Mouse (Mus musculus) midbrain, embryonic 15.5 days (tissue): ENCODE measurements around the gene Cbx7. TPM values are rescaled to one million over a fixed set of nuclear protein-coding genes. Genes with fewer than 3 reads are reported as not detected.
"Not testable (repeated sequence)": the region's sequence is repeated elsewhere in the genome, so short reads cannot be mapped to it uniquely, and the experiment has no call there.

Experiments used
- ATAC-seq: fragments of 200-750 bp; cut with Nextera tagmentation; replicated peaks from 2 replicates; pipeline ENCODE4 v1.8.0; 2017; ENCODE audit warnings: moderate TSS enrichment
- H3K27ac ChIP-seq: fragments of 300-500 bp; sonication (generic); 2 replicates; pipeline ENCODE4 v1.5.1; 2015; ENCODE audit warnings: mild to moderate bottlenecking, inconsistent platforms
- H3K27me3 ChIP-seq: fragments of 300-500 bp; sonication (generic); replicated peaks from 2 replicates; pipeline ENCODE4 v1.6.1; 2015; ENCODE audit warnings: inconsistent platforms
- H3K36me3 ChIP-seq: fragments of 300-500 bp; sonication (generic); replicated peaks from 2 replicates; pipeline ENCODE4 v1.6.1; 2015; ENCODE audit warnings: inconsistent platforms
- H3K4me1 ChIP-seq: fragments of 300-500 bp; sonication (generic); 2 replicates; pipeline ENCODE4 v1.6.1; 2015; ENCODE audit warnings: inconsistent platforms
- H3K4me2 ChIP-seq: fragments of 300-500 bp; sonication (generic); 2 replicates; pipeline ENCODE4 v1.6.1; 2015; ENCODE audit warnings: inconsistent platforms, mild to moderate bottlenecking, moderate library complexity
- H3K4me3 ChIP-seq: fragments of 300-500 bp; sonication (generic); 2 replicates; pipeline ENCODE4 v1.5.1; 2015; ENCODE audit warnings: mild to moderate bottlenecking, inconsistent platforms
- H3K9ac ChIP-seq: fragments of 300-500 bp; sonication (generic); 2 replicates; pipeline ENCODE4 v1.6.1; 2015; ENCODE audit warnings: mild to moderate bottlenecking, inconsistent platforms
- H3K9me3 ChIP-seq: fragments of 300-500 bp; sonication (generic); 2 replicates; pipeline ENCODE4 v1.6.1; 2016; ENCODE audit warnings: inconsistent platforms
- WGBS: fragments of 180-500 bp; shearing (Covaris S2); methylation state at CpG from one replicate; pipeline ENCODE4 v1.1.7; 2015; ENCODE audit warnings: mixed read lengths; 5-methylcytosine and 5-hydroxymethylcytosine counted together
- polyA plus RNA-seq: library from polyadenylated mRNA; unstranded; fragments of >200 nt; fragmentation: Nextera tagmentation; extraction: Ambion mirVana; gene quantifications from 2 replicates; pipeline ENCODE4 v1.2.1, GENCODE M21; 2015

Cbx7 gene
- polyA plus RNA-seq, 1 experiment from 2014 or later, result 5.8 TPM

- Histone ChIP-seq H3K4me1 (no peaks in the 10 kb centered on the region), H3K36me3 (no peaks in the 10 kb centered on the region), H3K27ac (no peak overlapping the region), H3K4me3 (no peak overlapping the region), H3K4me2 (no peak overlapping the region), H3K9me3 (no peaks in the 10 kb centered on the region), H3K9ac (no peak overlapping the region), H3K27me3 (no peaks in the 10 kb centered on the region; the same call in 1 of the 2 replicates)
- no peak for ATAC-seq
- WGBS, result 26% methylated on average over 8 of the region's 8 CpGs
Observed at GRCm38 (mm10) chr15:79940932-79941331, 30.0 kb downstream of the Cbx7 start.

DNA sequence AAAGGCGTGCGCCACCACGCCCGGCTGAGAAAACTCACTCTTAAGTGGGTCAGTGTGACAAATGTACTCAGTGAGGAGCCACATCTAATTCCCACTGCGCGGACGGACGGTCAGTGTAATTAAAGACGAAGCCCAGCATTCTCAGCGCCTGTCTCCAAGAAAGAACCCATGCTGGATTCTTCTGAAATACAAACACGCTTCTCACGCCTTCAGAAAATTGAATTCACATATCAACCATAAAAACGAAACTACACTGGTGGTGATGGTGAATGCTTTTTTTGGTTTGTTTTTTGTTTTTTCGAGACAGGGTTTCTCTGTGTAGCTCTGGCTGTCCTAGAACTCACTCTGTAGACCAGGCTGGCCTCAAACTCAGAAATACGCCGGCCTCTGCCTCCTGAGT lies 31.0 kb downstream of the Cbx7 start:
- H3K27ac ChIP-seq, result no peak overlapping the region
- H3K9me3 ChIP-seq, result no peaks in the 10 kb centered on the region
- WGBS, result 91% methylated on average over 16 of the region's 16 CpGs
- H3K4me1 ChIP-seq, result no peaks in the 10 kb centered on the region
- H3K4me2 ChIP-seq, result no peak overlapping the region
- H3K4me3 ChIP-seq, result no peak overlapping the region
- H3K9ac ChIP-seq, result no peak overlapping the region
- H3K36me3 ChIP-seq, result no peaks in the 10 kb centered on the region
- no peak for ATAC-seq
- H3K27me3 ChIP-seq, result no peaks in the 10 kb centered on the region; the same call in 1 of the 2 replicates

- 92% methylated on average over 6 of the region's 7 CpGs for WGBS
- H3K4me2 ChIP-seq, result not testable (repeated sequence)
Observed at GRCm38 (mm10) chr15:79939501-79939900, 31.4 kb downstream of the Cbx7 start.

GRCm38 (mm10) chr15:79939020-79939419 lies 31.9 kb downstream of the Cbx7 start:
- no peak for ATAC-seq
- Histone ChIP-seq H3K9me3 (no peaks in the 10 kb centered on the region), H3K9ac (no peak overlapping the region), H3K36me3 (no peaks in the 10 kb centered on the region), H3K4me2 (no peak overlapping the region), H3K27ac (no peak overlapping the region), H3K4me3 (no peak overlapping the region), H3K27me3 (no peaks in the 10 kb centered on the region; the same call in 1 of the 2 replicates), H3K4me1 (peaks cover 6% of the 10 kb centered on the region)
- WGBS, result 91% methylated on average over 12 of the region's 12 CpGs

More at GRCm38 (mm10) chr15:79939501-79939900, 31.4 kb downstream of the Cbx7 start:
- not testable (repeated sequence) for H3K9ac ChIP-seq, H3K36me3 ChIP-seq, H3K27ac ChIP-seq, H3K4me3 ChIP-seq, H3K27me3 ChIP-seq, H3K4me1 ChIP-seq, ATAC-seq, H3K9me3 ChIP-seq

DNA sequence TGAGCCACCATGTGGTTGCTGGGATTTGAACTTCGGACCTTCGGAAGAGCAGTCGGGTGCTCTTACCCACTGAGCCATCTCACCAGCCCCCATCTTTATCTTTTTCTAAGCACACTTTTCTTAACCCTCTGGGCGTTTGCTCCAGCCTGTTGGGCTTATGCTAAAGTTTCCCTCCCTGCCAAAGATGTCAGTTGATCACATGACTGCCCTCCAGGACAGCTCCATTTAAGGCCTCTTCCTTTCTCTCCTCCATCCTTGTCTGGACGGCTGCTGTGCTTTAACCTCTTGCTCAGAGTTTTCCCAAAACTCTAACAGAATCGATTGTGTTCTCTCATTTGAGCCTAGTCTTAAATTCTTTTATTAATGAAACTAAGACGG lies 34.6 kb downstream of the Cbx7 start:
- Histone ChIP-seq H3K27ac (no peak overlapping the region), H3K36me3 (no peaks in the 10 kb centered on the region), H3K9ac (no peak overlapping the region), H3K4me3 (no peak overlapping the region), H3K9me3 (no peaks in the 10 kb centered on the region), H3K27me3 (peaks cover 7% of the 10 kb centered on the region; the same call in 1 of the 2 replicates), H3K4me2 (no peak overlapping the region), H3K4me1 (peaks cover 23% of the 10 kb centered on the region)
- no peak for ATAC-seq
- 68% methylated on average over 7 of the region's 7 CpGs for WGBS

- Histone ChIP-seq H3K36me3 (no peaks in the 10 kb centered on the region), H3K9me3 (no peaks in the 10 kb centered on the region), H3K4me3 (no peak overlapping the region), H3K27me3 (peaks cover 7% of the 10 kb centered on the region; the same call in 1 of the 2 replicates), H3K4me1 (peaks cover 25% of the 10 kb centered on the region), H3K9ac (no peak overlapping the region), H3K27ac (no peak overlapping the region), H3K4me2 (no peak overlapping the region)
- 27% methylated on average over 9 of the region's 9 CpGs for WGBS
- no peak for ATAC-seq
Observed at GRCm38 (mm10) chr15:79935654-79936373, 35.1 kb downstream of the Cbx7 start.

DNA sequence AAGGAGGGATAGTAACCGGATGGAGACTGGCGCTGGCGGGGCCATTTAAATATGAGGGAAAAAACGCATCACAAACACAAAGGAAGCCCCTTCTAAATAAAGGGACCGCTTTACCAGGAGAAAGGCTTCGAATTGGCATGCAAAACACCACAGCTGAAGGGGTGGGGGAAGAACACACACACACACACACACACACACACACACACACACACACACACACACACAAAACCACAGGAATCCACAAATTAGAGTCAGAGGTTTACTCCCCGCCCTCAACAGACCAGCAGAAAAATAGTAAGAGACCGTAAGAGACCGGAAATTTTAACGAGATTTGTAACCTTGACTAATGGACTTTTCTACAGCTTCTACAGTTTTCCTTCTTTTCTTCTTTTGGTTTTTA lies 36.1 kb downstream of the Cbx7 start:
- Histone ChIP-seq H3K4me2 (no peak overlapping the region), H3K4me3 (no peak overlapping the region), H3K4me1 (peaks cover 25% of the 10 kb centered on the region), H3K27me3 (peaks cover 7% of the 10 kb centered on the region; the same call in 1 of the 2 replicates), H3K27ac (no peak overlapping the region), H3K9ac (no peak overlapping the region), H3K36me3 (no peaks in the 10 kb centered on the region), H3K9me3 (no peaks in the 10 kb centered on the region)
- no peak for ATAC-seq
- WGBS, result 4% methylated on average over 10 of the region's 10 CpGs

GRCm38 (mm10) chr15:79933670-79934514 lies 37.0 kb downstream of the Cbx7 start:
- H3K4me1 ChIP-seq, result peaks cover 25% of the 10 kb centered on the region
- H3K36me3 ChIP-seq, result no peaks in the 10 kb centered on the region
- peaks cover 7% of the 10 kb centered on the region; the same call in 1 of the 2 replicates for H3K27me3 ChIP-seq
- 2% methylated on average over 22 of the region's 22 CpGs for WGBS
- H3K4me2 ChIP-seq, result peak overlapping the region; percentile 25; the same call in 1 of the 2 replicates
- H3K27ac ChIP-seq, result no peak overlapping the region
- ATAC-seq, result no peak
- H3K9ac ChIP-seq, result no peak overlapping the region
- H3K4me3 ChIP-seq, result 0 out of 2 replicates have a peak overlapping the region, but pooled peaks have one; percentile 48
- H3K9me3 ChIP-seq, result no peaks in the 10 kb centered on the region

GRCm38 (mm10) chr15:79933052-79933669 lies 37.8 kb downstream of the Cbx7 start:
- H3K9ac ChIP-seq, result 0 out of 2 replicates have a peak overlapping the region, but pooled peaks have one; percentile 45
- peak overlapping the region; percentile 48 for H3K4me3 ChIP-seq
- peak overlapping the region; percentile 53 for H3K4me2 ChIP-seq
- H3K36me3 ChIP-seq, result no peaks in the 10 kb centered on the region
- H3K27me3 ChIP-seq, result peaks cover 7% of the 10 kb centered on the region; the same call in 1 of the 2 replicates
- WGBS, result 5% methylated on average over 22 of the region's 22 CpGs
- no peak for ATAC-seq
- H3K9me3 ChIP-seq, result no peaks in the 10 kb centered on the region
- peaks cover 26% of the 10 kb centered on the region for H3K4me1 ChIP-seq
- no peak overlapping the region for H3K27ac ChIP-seq

GRCm38 (mm10) chr15:79932323-79932987 lies 38.5 kb downstream of the Cbx7 start:
- under 1% methylated on average over 54 of the region's 62 CpGs for WGBS
- peak overlapping the region; percentile 53 for H3K4me2 ChIP-seq
- peak overlapping the region; percentile 48 for H3K4me3 ChIP-seq
- H3K9me3 ChIP-seq, result no peaks in the 10 kb centered on the region
- peak overlapping the region; percentile 45 for H3K9ac ChIP-seq
- peaks cover 32% of the 10 kb centered on the region for H3K4me1 ChIP-seq
- peaks cover 7% of the 10 kb centered on the region; the same call in 1 of the 2 replicates for H3K27me3 ChIP-seq
- H3K36me3 ChIP-seq, result no peaks in the 10 kb centered on the region
- ATAC-seq, result peak; percentile 64
- no peak overlapping the region for H3K27ac ChIP-seq

DNA sequence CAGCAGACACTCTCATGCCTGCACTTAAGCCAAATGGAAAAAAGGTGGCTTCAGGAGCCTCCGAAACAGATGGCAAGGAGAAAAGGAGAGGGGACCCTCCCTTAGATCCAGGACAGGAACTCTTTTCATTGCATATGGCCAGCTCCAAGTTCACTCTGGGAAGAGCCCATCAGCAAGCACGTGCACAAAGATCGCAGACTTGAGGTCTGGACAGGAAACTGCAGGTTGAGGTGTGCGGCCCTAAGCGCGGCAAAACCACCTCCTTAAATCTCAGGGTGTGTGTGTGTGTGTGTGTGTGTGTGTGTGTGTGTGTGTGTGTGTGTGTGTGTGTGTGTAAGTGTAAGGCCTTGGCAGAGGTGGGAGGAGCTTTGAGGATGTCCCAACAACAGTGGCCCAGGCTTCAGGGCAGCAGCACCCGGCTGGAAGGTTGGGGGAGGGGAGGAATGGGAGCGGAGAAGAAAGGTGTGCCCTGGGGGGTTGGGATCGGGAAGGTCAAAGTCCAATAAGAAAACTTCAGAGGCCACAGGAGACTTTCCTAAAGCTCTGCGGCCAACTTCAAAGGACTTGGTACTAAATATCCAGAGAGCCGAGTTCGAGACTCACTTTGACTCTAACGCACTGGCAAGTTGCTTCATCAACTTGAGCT lies 39.3 kb downstream of the Cbx7 start:
- WGBS, result 16% methylated on average over 13 of the region's 13 CpGs
- H3K27me3 ChIP-seq, result peaks cover 7% of the 10 kb centered on the region; the same call in 1 of the 2 replicates
- ATAC-seq, result no peak
- H3K4me1 ChIP-seq, result peaks cover 38% of the 10 kb centered on the region
- H3K27ac ChIP-seq, result no peak overlapping the region
- peak overlapping the region; percentile 48 for H3K4me3 ChIP-seq
- no peak overlapping the region for H3K9ac ChIP-seq
- no peaks in the 10 kb centered on the region for H3K9me3 ChIP-seq
- H3K36me3 ChIP-seq, result no peaks in the 10 kb centered on the region
- H3K4me2 ChIP-seq, result peak overlapping the region; percentile 53
